Mouse (Mus musculus) megakaryocyte-erythroid progenitor cell, adult 5-6 weeks (primary cell): ENCODE data around the gene Lrp1. TPM values are rescaled to one million over a fixed set of nuclear protein-coding genes. Genes with fewer than 3 reads are reported as not detected.
A peak's percentile ranks its signal among the peaks of the same experiment; 100 is the strongest.

Experiments
- ATAC-seq: replicated peaks from 2 replicates; pipeline ENCODE4 v1.8.0; 2016; ENCODE audit warnings: mild to moderate bottlenecking, inconsistent platforms; ENCODE audit not compliant: severe bottlenecking, poor library complexity, low FRiP score, low TSS enrichment
- total RNA-seq, 2 experiments: library from RNA; stranded (forward) in 1 of 2; stranded (reverse) in 1 of 2; fragments of 200-1000, 215-1000 nt in 1 of 2; fragments of >200 nt in 1 of 2; fragmentation: Nextera tagmentation in 1 of 2; gene quantifications; 2 replicates each; pipeline ENCODE4 v1.2.3; 2014 to 2017

Lrp1 gene
- total RNA-seq, 2 experiments from 2014 or later, result 0.26 TPM; not detected in 1

DNA sequence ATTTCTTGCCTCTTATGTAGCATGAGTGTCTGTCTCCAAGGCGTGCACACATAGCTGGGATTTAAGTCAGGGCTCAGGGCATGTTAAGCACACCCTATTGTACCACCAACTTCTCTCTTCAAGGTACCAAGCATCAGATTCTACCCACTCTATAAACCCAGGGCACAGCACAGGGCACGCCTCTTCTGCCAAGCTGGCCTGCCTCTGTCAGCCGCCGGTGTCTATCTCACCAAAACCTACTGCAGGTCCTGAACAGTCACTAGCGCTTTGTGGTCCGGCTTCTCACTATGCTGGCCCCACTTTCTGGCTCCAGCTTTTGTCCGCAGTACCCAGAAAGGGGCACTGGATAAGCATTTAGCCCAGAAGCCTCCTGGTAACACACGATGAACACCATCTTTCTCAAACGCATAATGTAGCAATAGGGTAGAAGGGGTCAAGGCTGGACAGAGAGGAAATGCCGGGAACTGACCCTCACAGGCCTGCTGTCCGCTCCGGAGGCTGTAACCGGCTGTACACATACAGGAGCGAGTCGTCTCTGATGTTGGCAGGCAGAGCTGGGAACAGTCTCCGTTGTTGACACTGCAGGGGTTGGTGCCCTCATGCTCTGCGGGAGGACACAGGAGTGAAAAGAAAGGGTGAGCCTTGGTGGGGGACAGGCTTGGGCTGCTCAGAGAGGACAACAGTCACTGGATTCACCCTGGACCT is 49.9 kb downstream of the Lrp1 start:
- peak; percentile 45 for ATAC-seq

DNA sequence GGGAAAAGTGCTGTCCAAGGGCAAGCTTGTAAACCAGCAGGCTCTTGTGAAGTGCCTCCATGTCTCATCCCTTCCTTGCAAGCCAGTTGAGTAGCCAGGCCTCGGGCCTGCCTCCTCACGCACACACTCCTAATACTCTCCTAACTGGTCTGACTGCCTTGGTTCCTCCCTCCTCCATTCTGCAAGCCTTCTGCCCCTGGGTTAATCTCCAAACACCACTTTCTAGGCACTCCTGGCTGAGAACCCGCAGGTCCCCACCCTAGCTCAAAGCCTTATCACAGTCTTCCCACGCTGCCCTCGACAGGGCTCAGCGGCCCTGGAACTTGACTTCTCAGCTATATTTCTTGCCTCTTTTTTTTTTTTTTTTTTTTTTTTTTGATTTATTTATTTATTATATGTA is 50.6 kb downstream of the Lrp1 start:
- peak; percentile 91 for ATAC-seq

DNA sequence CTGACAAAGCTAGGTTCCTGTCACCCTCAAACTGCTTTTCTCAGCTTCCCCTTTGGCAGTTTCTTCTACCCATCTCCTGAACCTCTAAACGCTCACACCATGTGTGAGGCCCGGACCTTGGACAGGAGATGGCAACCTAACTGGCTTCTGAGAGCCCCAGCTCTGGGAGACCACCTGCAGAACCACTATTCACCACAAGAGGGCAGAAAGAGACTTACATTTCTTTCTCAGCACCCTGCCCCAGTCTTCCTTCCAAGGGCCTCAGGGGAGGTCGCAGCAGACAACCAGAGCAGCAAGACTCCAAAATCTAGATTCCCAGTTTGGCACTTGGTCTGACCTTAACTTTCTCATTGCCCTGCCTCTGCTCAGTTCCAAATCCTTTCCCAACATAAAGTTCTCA is 51.5 kb downstream of the Lrp1 start:
- ATAC-seq, result peak; percentile 40; the same call in 1 of the 2 replicates

DNA sequence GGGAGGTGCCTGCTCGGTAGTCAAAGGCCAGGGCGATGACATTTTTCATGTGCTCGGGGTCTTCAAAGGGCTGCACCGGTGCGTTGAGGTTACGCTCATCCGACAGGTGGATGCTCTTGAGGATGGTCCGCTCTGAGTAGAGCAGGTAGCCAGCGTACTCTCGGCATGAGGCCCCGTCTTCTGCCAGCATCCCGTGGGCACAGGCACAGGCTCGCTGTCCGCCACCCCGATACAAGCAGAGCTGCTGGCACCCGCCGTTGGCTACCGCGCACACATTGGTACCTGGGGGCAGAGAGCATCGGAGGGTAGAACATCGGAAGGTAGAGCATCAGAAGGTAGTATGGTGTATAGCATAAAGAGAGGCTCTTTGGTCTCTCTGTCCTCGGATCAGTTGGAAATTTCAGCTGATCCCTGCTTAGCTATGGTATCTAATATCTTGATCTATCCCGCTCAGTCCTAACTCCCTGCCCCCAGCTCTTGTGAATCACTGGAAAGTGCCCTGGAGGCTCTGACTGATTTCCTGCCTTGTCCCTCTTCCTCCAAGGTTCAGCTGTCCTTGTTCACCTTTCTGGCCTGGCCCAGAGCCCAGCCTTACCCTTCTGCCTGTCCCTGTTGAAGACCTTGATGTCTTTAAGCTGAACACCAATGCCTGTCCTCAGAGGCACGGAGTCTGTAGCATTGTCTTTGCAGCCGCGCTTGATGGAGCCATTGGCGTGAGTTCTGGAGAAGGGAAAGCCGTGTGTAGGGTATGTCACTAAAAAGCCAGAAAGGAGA is 54.2 kb downstream of the Lrp1 start:
- no peak for ATAC-seq

DNA sequence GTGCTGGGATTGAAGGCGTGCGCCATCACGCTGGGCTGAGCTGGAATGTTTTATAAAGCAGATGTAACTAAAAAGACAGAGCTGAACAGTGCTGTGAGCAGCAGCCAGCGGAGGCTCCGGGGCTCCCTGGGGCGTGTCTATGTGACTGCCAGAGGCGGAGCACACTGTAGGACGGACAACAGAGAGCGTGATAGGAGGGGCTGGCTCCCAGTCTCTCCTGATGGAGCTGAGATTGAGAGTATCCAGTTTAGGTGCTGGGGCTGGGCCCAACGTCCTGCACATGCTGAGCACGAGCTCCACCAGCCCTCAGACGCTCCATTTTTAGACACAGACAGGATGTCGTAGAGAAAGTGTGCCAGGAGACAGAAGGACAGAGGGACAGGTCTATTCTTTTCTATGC is 56.6 kb downstream of the Lrp1 start:
- ATAC-seq, result peak; percentile 49; the same call in 1 of the 2 replicates

DNA sequence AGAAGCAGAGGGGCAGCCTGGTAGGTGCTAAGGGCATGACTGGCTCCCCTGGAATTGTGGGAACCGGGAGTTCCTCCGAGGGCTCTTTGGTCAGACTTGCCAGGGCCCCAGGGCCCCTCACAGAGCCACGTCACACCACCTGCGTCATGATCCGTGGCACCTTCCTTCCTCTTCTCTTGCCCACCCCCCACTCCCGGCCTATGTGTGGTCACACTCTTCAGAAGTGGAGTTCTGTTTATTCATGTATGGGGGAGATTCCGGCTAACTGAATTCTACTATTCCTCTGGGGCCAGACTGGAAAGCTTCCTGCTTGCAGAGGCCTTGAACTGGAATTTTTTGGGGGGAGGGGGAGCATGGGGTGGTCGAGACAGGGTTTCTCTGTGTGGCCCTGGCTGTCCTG is 57.1 kb downstream of the Lrp1 start:
- ATAC-seq, result no peak

DNA sequence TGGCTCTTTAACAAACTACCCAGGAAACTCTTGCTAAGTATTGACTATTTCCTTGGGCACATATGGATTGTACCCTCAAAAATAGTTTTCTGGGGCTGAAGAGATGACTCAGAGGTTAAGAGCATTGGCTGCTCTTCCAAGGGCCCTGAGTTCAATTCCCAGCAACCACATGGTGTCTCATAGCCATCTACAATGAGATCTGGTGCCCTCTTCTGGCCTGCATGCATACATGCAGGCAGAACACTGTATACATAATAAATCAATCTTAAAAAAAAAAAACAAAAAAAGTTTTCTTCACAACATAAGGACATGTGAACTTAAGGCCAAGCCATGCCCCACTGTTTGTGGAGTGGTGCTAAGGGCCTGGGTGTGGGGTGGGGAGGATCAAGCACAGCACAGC is 59.8 kb downstream of the Lrp1 start:
- no peak for ATAC-seq

DNA sequence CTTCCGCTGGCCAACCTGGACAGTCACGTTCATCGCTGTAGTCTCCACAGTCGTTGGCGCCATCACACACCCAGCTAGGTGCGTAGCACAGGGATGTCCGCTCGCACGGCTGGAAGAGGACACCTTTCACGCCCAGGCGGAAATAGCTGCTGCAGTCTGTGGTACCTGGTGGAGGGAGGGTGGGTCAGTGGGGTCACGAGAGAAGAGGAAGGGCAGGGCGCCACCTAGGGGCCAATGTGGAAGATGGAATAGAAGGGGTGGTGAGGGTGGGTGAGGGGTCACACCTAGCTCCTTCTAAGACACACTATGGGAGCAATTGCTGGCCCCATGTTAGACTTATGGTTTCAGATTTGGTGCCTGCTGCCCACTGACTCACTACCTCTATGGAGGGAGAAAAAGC is 63.6 kb downstream of the Lrp1 start:
- ATAC-seq, result no peak

DNA sequence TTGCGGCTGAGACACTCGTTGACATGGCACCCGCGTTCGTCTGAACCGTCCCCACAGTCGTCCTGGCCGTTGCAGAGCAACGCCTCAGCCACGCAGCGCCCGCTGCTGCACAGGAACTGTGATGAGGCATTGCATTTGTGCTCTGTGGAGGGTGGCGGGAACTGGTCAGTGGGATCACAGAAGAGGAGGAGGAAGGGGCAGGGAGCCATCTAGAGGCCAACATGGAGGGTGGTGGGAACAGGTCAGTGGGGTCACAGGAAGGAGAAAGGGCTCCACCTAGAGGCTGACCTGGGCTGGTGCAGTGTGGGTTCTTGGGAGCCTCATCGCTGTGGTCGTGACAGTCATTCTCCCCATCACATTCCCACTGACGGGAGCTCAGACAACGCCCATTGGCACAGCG is 65.2 kb downstream of the Lrp1 start:
- ATAC-seq, result peak; percentile 62

DNA sequence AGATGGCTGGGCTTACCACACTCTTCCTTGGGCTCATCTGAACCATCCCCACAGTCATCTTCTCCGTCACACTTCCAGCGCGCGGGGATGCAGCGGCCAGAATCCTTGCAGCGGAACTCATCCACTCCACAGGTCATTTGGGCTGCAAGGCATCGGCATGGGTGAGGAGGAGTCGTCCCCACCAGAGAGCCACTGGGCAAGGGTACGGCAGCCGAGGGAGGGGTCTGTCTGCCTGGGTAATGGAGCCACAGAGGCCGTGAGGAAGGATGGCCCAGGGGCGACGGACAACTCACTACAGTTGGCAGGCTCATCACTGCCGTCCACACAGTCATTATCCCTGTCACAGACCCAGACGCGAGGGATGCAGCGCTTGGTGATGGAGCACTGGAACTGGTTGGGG is 71.1 kb downstream of the Lrp1 start:
- ATAC-seq, result no peak

DNA sequence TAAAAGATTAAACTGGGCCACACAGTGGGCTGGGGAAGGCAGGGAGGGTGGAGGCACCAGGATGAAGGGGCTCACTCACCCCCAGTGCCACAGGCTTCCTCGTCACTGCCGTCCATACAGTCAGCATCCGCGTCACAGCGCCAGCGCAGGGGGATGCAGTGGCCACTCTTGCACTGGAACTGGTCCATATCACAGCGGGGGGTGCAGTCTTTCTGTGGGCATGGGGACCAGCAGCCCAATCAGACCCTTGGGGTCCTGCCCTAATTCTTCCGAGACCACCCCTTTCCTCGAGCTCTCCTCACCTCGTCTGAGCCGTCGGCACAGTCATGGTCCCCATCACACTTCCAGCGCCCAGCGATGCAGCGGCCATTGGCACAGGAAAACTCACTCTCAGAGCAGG is 72.7 kb downstream of the Lrp1 start:
- no peak for ATAC-seq

DNA sequence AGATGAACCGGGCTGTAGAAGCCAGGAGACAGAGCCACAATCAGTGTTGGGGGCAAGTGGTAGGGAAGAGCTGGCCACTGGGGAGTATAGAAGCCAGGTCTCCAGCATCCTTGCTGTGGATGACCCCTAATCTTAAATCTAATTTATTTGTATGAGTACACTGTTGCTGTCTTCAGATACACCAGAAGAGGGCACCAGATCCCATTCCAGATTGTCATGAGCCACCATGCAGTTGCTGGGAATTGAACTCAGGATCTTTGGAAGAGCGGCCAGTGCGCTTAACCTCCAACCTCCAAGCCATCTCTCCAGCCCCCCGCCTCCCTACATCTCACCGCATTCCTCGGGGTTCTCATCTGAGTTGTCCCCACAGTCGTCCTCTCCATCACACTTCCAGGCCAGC is 74.4 kb downstream of the Lrp1 start:
- no peak for ATAC-seq

DNA sequence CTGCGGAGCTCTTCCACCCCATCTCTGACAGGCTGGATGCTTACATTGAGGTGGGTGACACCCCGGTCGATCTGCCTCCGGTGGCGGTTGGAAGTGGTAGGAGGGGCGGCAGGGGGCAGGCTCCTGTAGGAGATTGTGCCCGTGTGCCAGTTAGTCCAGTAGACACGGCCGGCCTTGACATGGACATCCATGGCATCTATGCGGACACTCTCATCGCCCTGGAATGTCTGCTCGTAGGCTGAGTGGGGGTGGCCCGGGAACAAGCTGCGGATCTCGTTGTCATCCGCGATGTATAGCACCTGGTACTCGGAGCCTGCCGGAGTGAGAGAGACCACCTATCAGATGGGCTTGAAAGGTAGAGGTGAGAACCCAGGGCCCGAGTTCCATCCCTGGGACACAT is 76.6 kb downstream of the Lrp1 start:
- no peak for ATAC-seq

DNA sequence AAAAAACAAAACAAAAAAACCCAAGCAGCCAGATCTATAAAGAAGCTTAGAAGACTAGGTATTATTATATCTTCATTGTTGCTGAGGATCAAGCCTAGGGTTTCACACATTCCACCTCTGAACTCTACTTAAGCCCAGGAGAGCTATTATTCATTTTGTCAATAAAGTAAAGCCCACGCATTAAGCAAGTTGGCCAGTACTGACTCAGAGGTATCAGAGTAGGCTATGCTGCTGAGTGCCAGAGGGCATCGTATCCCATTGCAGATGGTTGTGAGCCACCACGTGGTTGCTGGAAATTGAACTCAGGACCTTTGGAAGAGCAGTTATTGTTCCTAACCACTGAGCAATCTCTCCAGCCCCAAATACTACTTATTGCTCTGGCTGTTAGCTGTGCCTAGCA is 77.0 kb downstream of the Lrp1 start:
- no peak for ATAC-seq

DNA sequence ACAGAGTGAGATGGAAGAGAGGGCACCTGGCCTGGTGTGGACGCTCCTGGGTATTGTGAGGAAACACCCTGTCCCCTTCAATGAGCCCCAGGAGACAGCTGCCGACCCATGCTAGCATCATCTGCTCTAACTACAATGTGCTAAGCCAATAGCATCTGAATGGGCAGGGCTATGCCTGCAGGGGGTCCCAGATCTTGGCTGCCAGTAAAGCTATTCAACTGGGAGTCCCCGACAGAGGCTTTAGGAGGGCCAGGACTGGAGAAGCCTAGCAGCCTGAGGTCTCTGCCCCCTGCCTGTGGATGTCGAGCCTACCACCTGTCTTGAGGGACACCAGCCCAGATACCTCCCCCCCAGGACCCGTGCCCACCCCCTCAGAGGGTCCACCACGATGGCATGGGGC is 78.2 kb downstream of the Lrp1 start:
- no peak for ATAC-seq

DNA sequence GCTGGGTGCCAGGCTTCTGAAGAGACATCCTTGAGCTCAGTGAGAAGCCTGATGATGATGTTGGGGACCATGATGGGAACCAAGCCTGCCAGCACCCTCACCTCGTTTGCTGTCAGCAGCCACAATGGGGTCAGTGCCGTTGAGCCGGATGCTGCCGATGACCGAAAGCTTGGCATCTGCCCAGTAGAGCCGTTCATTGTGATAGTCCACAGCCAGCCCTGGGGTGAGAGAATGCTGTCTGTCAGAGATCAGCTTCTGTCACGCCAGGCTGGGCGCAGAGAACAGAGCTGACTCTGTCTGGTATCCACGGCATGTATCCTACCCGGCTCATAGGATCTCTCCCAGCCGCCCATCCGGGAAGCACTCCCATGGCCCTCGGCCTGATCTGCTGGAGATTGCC is 78.9 kb downstream of the Lrp1 start:
- ATAC-seq, result no peak

DNA sequence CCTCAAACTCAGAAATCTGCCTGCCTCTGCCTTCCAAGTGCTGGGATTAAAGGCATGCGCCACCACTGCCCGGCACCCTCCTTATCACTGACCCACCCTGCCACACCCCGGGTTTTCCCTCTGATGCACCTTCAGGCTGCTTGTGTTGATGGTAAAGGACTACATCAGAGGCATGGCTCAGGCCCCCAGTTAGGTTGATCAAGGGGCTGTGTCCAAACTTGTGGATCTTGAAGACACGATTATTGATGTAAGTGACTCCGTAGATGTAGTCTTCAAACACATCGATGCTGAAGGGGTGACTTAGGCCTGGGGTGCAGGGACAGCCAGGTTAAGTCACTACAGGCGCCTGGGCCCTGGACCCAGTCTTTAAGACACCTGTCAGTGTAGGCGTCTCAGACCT is 79.4 kb downstream of the Lrp1 start:
- no peak for ATAC-seq

DNA sequence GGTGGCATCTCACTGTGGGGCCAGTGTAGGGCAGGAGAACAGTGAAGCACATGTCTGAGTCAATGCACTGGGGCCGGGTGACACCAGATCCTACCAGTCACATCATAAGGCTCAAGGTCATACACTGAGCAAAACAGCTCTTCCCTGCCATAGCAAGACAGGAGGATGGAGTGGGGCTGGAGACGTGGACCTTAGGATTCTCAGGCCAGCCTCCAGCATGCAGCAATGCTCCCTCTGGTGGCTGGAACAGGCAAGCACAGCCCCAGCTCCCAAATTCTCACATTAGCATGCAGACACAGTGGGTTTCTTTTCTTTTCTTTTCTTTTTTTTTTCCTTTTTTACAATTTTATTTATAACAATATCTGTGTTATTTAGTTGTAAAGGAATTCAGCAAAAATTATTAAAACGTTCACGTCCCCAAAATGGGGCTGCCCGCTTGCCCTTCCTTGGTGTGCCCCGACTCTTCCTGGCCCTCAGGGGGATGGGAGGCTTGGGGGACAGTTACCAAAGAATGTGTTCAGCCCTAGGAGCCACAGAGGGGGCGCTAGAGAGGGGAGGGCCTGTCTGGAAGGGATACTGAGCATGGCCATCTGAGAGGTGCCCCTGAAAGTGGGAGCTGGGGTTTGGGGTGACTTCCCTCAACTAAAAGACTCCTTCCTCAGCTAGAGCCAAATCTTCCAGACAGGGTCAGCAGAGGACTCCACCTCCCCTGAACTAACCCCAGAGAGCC is 82.9 kb downstream of the Lrp1 start:
- peak; percentile 62 for ATAC-seq

DNA sequence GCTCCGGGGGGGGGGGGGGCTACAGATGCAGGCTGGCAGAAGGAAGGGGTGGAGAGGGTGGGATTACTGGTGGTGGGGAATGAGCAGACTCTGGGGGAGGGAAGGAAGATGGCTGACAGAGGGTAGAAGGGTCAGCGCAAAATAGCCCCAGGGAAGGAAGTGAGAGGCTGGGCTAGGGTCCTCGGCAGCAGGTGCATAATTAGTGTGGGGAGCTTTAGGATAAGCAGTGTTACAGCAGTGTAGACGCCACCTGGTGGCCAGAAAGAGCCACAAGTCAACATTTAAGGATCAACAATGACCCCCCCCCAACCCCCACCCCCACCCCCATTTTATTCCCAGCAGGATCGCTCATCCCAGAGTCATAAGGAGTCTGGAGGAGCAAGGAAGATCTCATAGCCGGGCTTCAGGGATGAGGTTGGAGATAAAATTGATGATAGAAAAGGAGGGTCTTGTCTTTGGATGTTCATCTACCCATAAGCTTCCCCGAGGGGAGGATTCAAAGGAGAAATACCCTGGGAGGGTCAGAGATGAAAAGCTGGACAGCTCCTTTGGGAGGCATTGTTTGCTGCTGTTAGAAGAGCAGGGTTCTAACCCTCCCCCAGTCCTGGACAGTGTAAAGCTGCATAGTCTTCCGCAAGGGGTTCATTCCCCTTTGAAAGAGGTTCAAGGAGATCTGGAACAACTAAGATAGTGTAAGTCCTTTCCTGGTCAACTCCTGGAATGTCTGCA is 84.2 kb downstream of the Lrp1 start:
- no peak for ATAC-seq

DNA sequence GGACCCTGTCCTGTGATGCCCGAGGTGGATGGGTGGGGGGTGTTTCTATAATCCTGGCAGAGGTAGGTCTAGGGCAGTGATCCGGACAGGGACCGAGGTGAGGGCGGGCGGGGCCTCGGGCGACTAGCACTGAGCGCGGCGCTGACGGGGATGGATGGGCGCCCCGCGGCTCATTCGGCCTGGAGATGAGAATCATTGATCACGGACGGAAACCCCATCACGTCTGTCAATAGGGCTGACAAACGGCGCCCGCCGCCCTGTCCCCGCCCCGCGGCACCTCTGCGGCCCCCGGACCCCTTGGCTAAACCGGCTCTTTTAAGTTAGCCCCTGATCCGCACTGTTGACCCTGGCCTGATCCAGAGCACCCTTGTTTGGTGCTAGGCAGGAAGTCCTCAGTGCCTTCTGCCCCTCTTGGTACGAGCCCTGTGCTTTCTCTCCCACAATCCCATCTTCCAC is 86.0 kb downstream of the Lrp1 start:
- ATAC-seq, result no peak
